ENCODE assay signal across 15 mouse cellular contexts in genomic region chr19:27768444-27768843, GRCm38 (mm10).
A peak's percentile ranks its signal among the peaks of the same experiment; 100 is the strongest.
DNase-seq lines count a peak whose midpoint lies in the region; ATAC-seq and TF ChIP-seq lines count a peak whose summit lies in the region.
"Had no signal": no experiment of that assay in that cellular context is flagged by ENCODE, and none has a peak within 500 bp of the region (broad histone marks: within the 10 kb centered on the region; RNA-seq: fewer than 3 reads in every experiment).

No protein-coding gene starts in this region.

- WGBS in forebrain, embryonic 16.5 days: 71% methylated on average over 17 of the region's 17 CpGs
- 72% methylated on average over 17 of the region's 17 CpGs for WGBS in neural tube, embryonic 13.5 days

- H3K27me3 ChIP-seq in forebrain, embryonic 16.5 days (replicated peaks; ENCODE audit: control insufficient read depth, insufficient read depth, low read length): no peaks in the 10 kb centered on the region
- H3K27me3 ChIP-seq in neural tube, embryonic 13.5 days: no peaks in the 10 kb centered on the region
- H3K27me3 ChIP-seq: embryonic facial prominence, embryonic 12.5 days; liver, embryonic 12.5 days had no signal

- no peak overlapping the region for H3K4me3 ChIP-seq in forebrain, embryonic 16.5 days (replicated peaks; ENCODE audit: low read length)
- no peak overlapping the region for H3K4me3 ChIP-seq in neural tube, embryonic 13.5 days
- H3K4me3 ChIP-seq in gastrocnemius, adult 2 months: no peak overlapping the region
- H3K4me3 ChIP-seq: embryonic facial prominence, embryonic 12.5 days; liver, embryonic 12.5 days had no signal

- no peak overlapping the region for H3K9ac ChIP-seq in forebrain, embryonic 16.5 days (replicated peaks; ENCODE audit: low read depth, low read length)
- H3K9ac ChIP-seq in neural tube, embryonic 13.5 days: no peak overlapping the region
- H3K9ac ChIP-seq: embryonic facial prominence, embryonic 12.5 days; liver, embryonic 12.5 days had no signal

- no peak for TF ChIP-seq CTCF in gastrocnemius, adult 2 months (IDR thresholded peaks at IDR 0.05)

- peaks cover 5% of the 10 kb centered on the region for H3K36me3 ChIP-seq in forebrain, embryonic 16.5 days (ENCODE audit: control insufficient read depth, insufficient read depth)
- peaks cover 26% of the 10 kb centered on the region for H3K36me3 ChIP-seq in neural tube, embryonic 13.5 days

- H3K27ac ChIP-seq in forebrain, embryonic 16.5 days (ENCODE audit: low read length): peak overlapping the region; percentile 58
- peak overlapping the region; percentile 59 for H3K27ac ChIP-seq in neural tube, embryonic 13.5 days (replicated peaks)
- H3K27ac ChIP-seq in gastrocnemius, adult 2 months: no peak overlapping the region
- H3K27ac ChIP-seq: embryonic facial prominence, embryonic 12.5 days; liver, embryonic 12.5 days had no signal

- peak; percentile 61 for ATAC-seq in cerebellum, adult (ENCODE audit: insufficient number of reproducible peaks, low FRiP score, low TSS enrichment)
- peak; percentile 52 for ATAC-seq in forebrain, embryonic 16.5 days
- ATAC-seq in neural tube, embryonic 13.5 days (ENCODE audit: low read depth): peak; percentile 79
- ATAC-seq: liver, embryonic 12.5 days had no signal

- no peak for DNase-seq in cerebellum, adult 18-20 months
- DNase-seq in layer of hippocampus, adult 9-11 months: peak; percentile 12
- DNase-seq in layer of hippocampus, postnatal 25 days (ENCODE audit: extremely low spot score in 1 of 2, low spot score in 1 of 2): no peak
- no peak for DNase-seq in gastrocnemius, adult 2 months
- no peak for DNase-seq in kidney, adult 11 months
- DNase-seq: adrenal gland, postnatal 14 days; cerebellum, adult 9-10 months; heart, postnatal 10 days; kidney, adult 18-20 months; kidney, postnatal 4 days had no signal

- H3K9me3 ChIP-seq in forebrain, embryonic 16.5 days (ENCODE audit: control insufficient read depth, low read length): no peaks in the 10 kb centered on the region
- no peaks in the 10 kb centered on the region for H3K9me3 ChIP-seq in neural tube, embryonic 13.5 days
- H3K9me3 ChIP-seq: embryonic facial prominence, embryonic 12.5 days; liver, embryonic 12.5 days had no signal

- H3K4me2 ChIP-seq in forebrain, embryonic 16.5 days (ENCODE audit: low read length): no peak overlapping the region
- H3K4me2 ChIP-seq in neural tube, embryonic 13.5 days: no peak overlapping the region
- H3K4me2 ChIP-seq: embryonic facial prominence, embryonic 12.5 days; liver, embryonic 12.5 days had no signal

- intact Hi-C loops in gastrocnemius, adult 2 months (cut with DNase I): no loop called here

- no peaks in the 10 kb centered on the region for H3K4me1 ChIP-seq in forebrain, embryonic 16.5 days (replicated peaks; ENCODE audit: control insufficient read depth, insufficient read depth, low read length)
- H3K4me1 ChIP-seq in neural tube, embryonic 13.5 days (replicated peaks): no peaks in the 10 kb centered on the region
- H3K4me1 ChIP-seq: embryonic facial prominence, embryonic 12.5 days; liver, embryonic 12.5 days had no signal
